Mouse (Mus musculus) limb, embryonic 11.5 days (tissue): Measurements from ENCODE around the gene Tnf. TPM values are rescaled to one million over a fixed set of nuclear protein-coding genes. Genes with fewer than 3 reads are reported as not detected.
A peak's percentile ranks its signal among the peaks of the same experiment; 100 is the strongest.

ENCODE experiments used
- ATAC-seq: fragments of 200-750 bp; cut with Nextera tagmentation; 2 replicates; pipeline ENCODE4 v1.8.0; 2017; ENCODE audit warnings: low read depth; ENCODE audit not compliant: insufficient number of reproducible peaks, low FRiP score, low TSS enrichment
- DNase-seq: peaks from one replicate; pipeline ENCODE4 v3.0.0-alpha.2; 2015; ENCODE audit warnings: low spot score
- H3K27ac ChIP-seq: fragments of 300-500 bp; sonication (generic); replicated peaks from 2 replicates; pipeline ENCODE4 v1.5.1; 2014; ENCODE audit warnings: low read depth, mild to moderate bottlenecking, low read length
- H3K27me3 ChIP-seq: fragments of 300-500 bp; sonication (generic); 2 replicates; pipeline ENCODE4 v1.6.1; 2014; ENCODE audit warnings: mild to moderate bottlenecking, low read length, mixed read lengths; ENCODE audit not compliant: control insufficient read depth, insufficient read depth
- H3K36me3 ChIP-seq: fragments of 300-500 bp; sonication (generic); 2 replicates; pipeline ENCODE4 v1.6.1; 2014; ENCODE audit warnings: mild to moderate bottlenecking, low read length, moderate library complexity, mixed read lengths; ENCODE audit not compliant: control insufficient read depth, insufficient read depth
- H3K4me1 ChIP-seq: fragments of 300-500 bp; sonication (generic); 2 replicates; pipeline ENCODE4 v1.6.1; 2014; ENCODE audit warnings: low read length, mixed read lengths; ENCODE audit not compliant: control insufficient read depth, insufficient read depth
- H3K4me2 ChIP-seq: fragments of 300-500 bp; sonication (generic); 2 replicates; pipeline ENCODE4 v1.6.1; 2014; ENCODE audit warnings: low read depth, mild to moderate bottlenecking, moderate library complexity; ENCODE audit not compliant: severe bottlenecking
- H3K4me3 ChIP-seq: fragments of 300-500 bp; sonication (generic); 2 replicates; pipeline ENCODE4 v1.5.1; 2014; ENCODE audit warnings: low read depth, low read length
- H3K9ac ChIP-seq: fragments of 300-500 bp; sonication (generic); 2 replicates; pipeline ENCODE4 v1.6.1; 2014; ENCODE audit warnings: mild to moderate bottlenecking, low read length
- H3K9me3 ChIP-seq: fragments of 300-500 bp; sonication (generic); 2 replicates; pipeline ENCODE4 v1.6.1; 2016; ENCODE audit warnings: low read length; ENCODE audit not compliant: control insufficient read depth
- WGBS: fragments of 180-500 bp; shearing (Covaris S2); extraction: QIAGEN DNeasy Blood & Tissue Kit; methylation state at CpG from one replicate; pipeline ENCODE4 v1.1.7; 2014; 5-methylcytosine and 5-hydroxymethylcytosine counted together
- polyA plus RNA-seq: library from polyadenylated mRNA; unstranded; fragments of >200 nt; fragmentation: Nextera tagmentation; extraction: Ambion mirVana; gene quantifications from 2 replicates; pipeline ENCODE4 v1.2.1, GENCODE M21; 2014

Tnf gene
- polyA plus RNA-seq, 1 experiment from 2014 or later = not detected

GRCm38 (mm10) chr17:35226561-35227046, 24.8 kb upstream of the Tnf start:
- no peaks in the 10 kb centered on the region for H3K27me3 ChIP-seq
- DNase-seq (no peak), ATAC-seq (no peak)
- no peak overlapping the region for H3K4me3 ChIP-seq
- no peak overlapping the region for H3K27ac ChIP-seq
- WGBS = 90% methylated on average over 14 of the region's 14 CpGs
- no peak overlapping the region for H3K9ac ChIP-seq
- H3K9me3 ChIP-seq = no peaks in the 10 kb centered on the region
- peaks cover 14% of the 10 kb centered on the region for H3K36me3 ChIP-seq
- no peak overlapping the region for H3K4me2 ChIP-seq
- H3K4me1 ChIP-seq = no peaks in the 10 kb centered on the region

- Histone ChIP-seq H3K4me2 (no peak overlapping the region), H3K9ac (no peak overlapping the region), H3K9me3 (no peaks in the 10 kb centered on the region), H3K27ac (no peak overlapping the region), H3K36me3 (peaks cover 15% of the 10 kb centered on the region), H3K4me3 (no peak overlapping the region), H3K27me3 (no peaks in the 10 kb centered on the region), H3K4me1 (no peaks in the 10 kb centered on the region)
- DNase-seq (no peak), ATAC-seq (no peak)
- 93% methylated on average over 5 of the region's 5 CpGs for WGBS
These were observed 23.6 kb upstream of the Tnf start for GRCm38 (mm10) chr17:35225456-35225855.

DNA sequence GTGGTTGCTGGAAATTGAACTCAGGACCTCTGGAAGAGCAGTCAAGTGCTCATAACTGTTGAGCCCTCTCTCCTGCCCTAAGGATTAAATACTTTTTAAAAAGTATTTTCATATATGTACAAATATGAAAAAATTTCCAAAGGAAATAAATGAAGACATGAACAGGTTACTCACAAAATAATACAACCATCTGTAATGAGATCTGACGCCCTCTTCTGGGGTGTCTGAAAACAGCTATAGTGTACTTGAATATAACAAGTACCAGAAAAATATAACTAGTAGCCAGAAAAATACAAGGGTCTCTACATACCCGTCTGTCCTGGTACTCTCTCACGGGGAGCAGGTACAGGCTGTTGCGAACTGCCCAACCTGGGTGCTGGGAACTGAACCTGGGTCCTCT, 22.8 kb upstream of the Tnf start:
- peaks cover 14% of the 10 kb centered on the region for H3K36me3 ChIP-seq

GRCm38 (mm10) chr17:35222299-35222698, 20.5 kb upstream of the Tnf start:
- DNase-seq (no peak), ATAC-seq (no peak)
- H3K4me3 ChIP-seq = no peak overlapping the region
- H3K36me3 ChIP-seq = peaks cover 7% of the 10 kb centered on the region
- H3K27me3 ChIP-seq = no peaks in the 10 kb centered on the region
- H3K9me3 ChIP-seq = no peaks in the 10 kb centered on the region
- no peak overlapping the region for H3K27ac ChIP-seq
- peak overlapping the region; percentile 4; the same call in 1 of the 2 replicates for H3K9ac ChIP-seq
- no peaks in the 10 kb centered on the region for H3K4me1 ChIP-seq
- no peak overlapping the region for H3K4me2 ChIP-seq
- WGBS = 86% methylated on average over 6 of the region's 6 CpGs

More for the DNA sequence above, 22.8 kb upstream of the Tnf start:
- ATAC-seq = no peak
- H3K27me3 ChIP-seq = no peaks in the 10 kb centered on the region
- H3K4me1 ChIP-seq = no peaks in the 10 kb centered on the region
- H3K27ac ChIP-seq = no peak overlapping the region
- H3K9ac ChIP-seq = no peak overlapping the region
- no peak overlapping the region for H3K4me2 ChIP-seq
- no peak for DNase-seq
- no peaks in the 10 kb centered on the region for H3K9me3 ChIP-seq
- no peak overlapping the region for H3K4me3 ChIP-seq
- 95% methylated on average over 4 of the region's 4 CpGs for WGBS

- H3K27me3 ChIP-seq = no peaks in the 10 kb centered on the region
- no peak within 1 kb of the TSS for H3K4me3 ChIP-seq
- no peak for DNase-seq
- no peak for ATAC-seq
- WGBS = 83% methylated on average over 28 of the region's 28 CpGs
- H3K9me3 ChIP-seq = no peaks in the 10 kb centered on the region
- H3K4me2 ChIP-seq = no peak within 1 kb of the TSS
- no peaks in the 10 kb centered on the region for H3K4me1 ChIP-seq
- no peak within 1 kb of the TSS for H3K27ac ChIP-seq
- H3K9ac ChIP-seq = no peak within 1 kb of the TSS
- peaks cover 6% of the 10 kb centered on the region for H3K36me3 ChIP-seq
These were observed 18.5 kb upstream of the Tnf start, which contains the start of gene Gm16181 for GRCm38 (mm10) chr17:35220156-35220952. Gene Gm16181 (plus strand): TSS chr17:35220834.

DNA sequence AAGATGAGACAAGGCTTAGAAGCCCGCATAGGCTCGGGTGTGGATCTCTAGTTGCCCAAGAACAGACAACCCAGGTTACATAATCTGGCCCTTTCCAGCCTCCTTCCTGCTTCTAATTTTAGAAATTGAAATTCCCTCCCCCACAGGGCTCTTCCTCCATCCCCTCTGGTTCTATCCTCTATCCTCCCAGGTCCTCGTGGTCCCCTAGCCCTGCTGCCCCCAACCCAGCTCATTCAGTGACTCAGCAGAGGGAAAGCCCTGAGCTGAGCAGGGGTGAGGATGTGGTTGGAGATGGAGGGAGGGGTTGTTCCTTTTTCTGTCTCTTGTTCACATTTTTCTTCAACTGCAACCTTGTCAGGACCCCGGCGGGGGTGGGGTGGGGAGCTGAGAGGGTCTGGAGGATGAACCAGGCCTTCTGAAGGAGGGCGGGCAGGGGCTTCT, 17.8 kb upstream of the Tnf start:
- DNase-seq (no peak), ATAC-seq (no peak)
- 91% methylated on average over 6 of the region's 6 CpGs for WGBS
- no peak overlapping the region for H3K4me3 ChIP-seq
- no peaks in the 10 kb centered on the region for H3K4me1 ChIP-seq
- H3K4me2 ChIP-seq = no peak overlapping the region
- H3K36me3 ChIP-seq = peaks cover 3% of the 10 kb centered on the region; the same call in 1 of the 2 replicates
- H3K9me3 ChIP-seq = no peaks in the 10 kb centered on the region
- H3K27me3 ChIP-seq = no peaks in the 10 kb centered on the region
- H3K27ac ChIP-seq = no peak overlapping the region
- H3K9ac ChIP-seq = no peak overlapping the region

- H3K4me2 ChIP-seq = no peak overlapping the region
- no peak overlapping the region for H3K4me3 ChIP-seq
- no peak overlapping the region for H3K9ac ChIP-seq
- no peak overlapping the region for H3K27ac ChIP-seq
- H3K27me3 ChIP-seq = no peaks in the 10 kb centered on the region
- no peak for DNase-seq
- no peak for ATAC-seq
- no peaks in the 10 kb centered on the region for H3K9me3 ChIP-seq
- H3K36me3 ChIP-seq = peaks cover 3% of the 10 kb centered on the region; the same call in 1 of the 2 replicates
- WGBS = 84% methylated on average over 18 of the region's 18 CpGs
- no peaks in the 10 kb centered on the region for H3K4me1 ChIP-seq
These were observed 16.8 kb upstream of the Tnf start for GRCm38 (mm10) chr17:35218516-35219193.

- no peaks in the 10 kb centered on the region for H3K36me3 ChIP-seq
- no peak overlapping the region for H3K4me3 ChIP-seq
- no peak overlapping the region for H3K9ac ChIP-seq
- no peaks in the 10 kb centered on the region for H3K27me3 ChIP-seq
- no peak for ATAC-seq
- no peak for DNase-seq
- H3K27ac ChIP-seq = no peak overlapping the region
- no peak overlapping the region for H3K4me2 ChIP-seq
- H3K9me3 ChIP-seq = no peaks in the 10 kb centered on the region
- WGBS = 92% methylated on average over 5 of the region's 5 CpGs
- no peaks in the 10 kb centered on the region for H3K4me1 ChIP-seq
These were observed 11.3 kb upstream of the Tnf start for GRCm38 (mm10) chr17:35213071-35213470.
